24 mouse cellular contexts compared by ENCODE assay signal in genomic region chr3:149306709-149307108, GRCm38 (mm10).
DNase-seq lines count a peak whose midpoint lies in the region; ATAC-seq lines count a peak whose summit lies in the region.
"Had no signal": no experiment of that assay in that cellular context is flagged by ENCODE, and none has a peak within 500 bp of the region (broad histone marks: within the 10 kb centered on the region; RNA-seq: fewer than 3 reads in every experiment).

No protein-coding gene starts in this region.

- peak; percentile 57; the same call in 1 of the 2 replicates for ATAC-seq in forebrain, embryonic 12.5 days (ENCODE audit: low FRiP score)
- no peak for ATAC-seq in forebrain, embryonic 13.5 days
- no peak for ATAC-seq in midbrain, embryonic 13.5 days
- ATAC-seq in embryonic facial prominence, embryonic 14.5 days (ENCODE audit: low read depth), result no peak
- ATAC-seq: activated CD4-positive, CD25-positive, alpha-beta regulatory T cell, adult 4 months; hindbrain, embryonic 16.5 days; inflammation-experienced regulatory T-cells, adult 6 months; intestine, postnatal 0 days; Patski had no signal

- H3K27me3 ChIP-seq in forebrain, embryonic 12.5 days, result no peaks in the 10 kb centered on the region
- no peaks in the 10 kb centered on the region for H3K27me3 ChIP-seq in forebrain, embryonic 13.5 days
- H3K27me3 ChIP-seq in midbrain, embryonic 10.5 days (ENCODE audit: low read depth, poor library complexity, severe bottlenecking), result peaks cover 26% of the 10 kb centered on the region
- H3K27me3 ChIP-seq in midbrain, embryonic 13.5 days, result peaks cover 5% of the 10 kb centered on the region; the same call in 1 of the 2 replicates
- no peaks in the 10 kb centered on the region for H3K27me3 ChIP-seq in embryonic facial prominence, embryonic 14.5 days (replicated peaks; ENCODE audit: control insufficient read depth, insufficient read depth, low read length)
- H3K27me3 ChIP-seq: embryonic facial prominence, embryonic 15.5 days; Patski had no signal

- H3K9me3 ChIP-seq in forebrain, embryonic 12.5 days, result no peaks in the 10 kb centered on the region
- H3K9me3 ChIP-seq in forebrain, embryonic 13.5 days (replicated peaks), result no peaks in the 10 kb centered on the region; the same call in 1 of the 2 replicates
- H3K9me3 ChIP-seq in midbrain, embryonic 10.5 days (replicated peaks), result no peaks in the 10 kb centered on the region
- no peaks in the 10 kb centered on the region for H3K9me3 ChIP-seq in midbrain, embryonic 13.5 days
- no peaks in the 10 kb centered on the region for H3K9me3 ChIP-seq in embryonic facial prominence, embryonic 14.5 days (ENCODE audit: control insufficient read depth, low read length)
- H3K9me3 ChIP-seq: embryonic facial prominence, embryonic 15.5 days had no signal

- H3K27ac ChIP-seq in forebrain, embryonic 12.5 days, result no peak overlapping the region
- no peak overlapping the region for H3K27ac ChIP-seq in forebrain, embryonic 13.5 days
- H3K27ac ChIP-seq in midbrain, embryonic 10.5 days (replicated peaks), result peak overlapping the region; percentile 42; the same call in 1 of the 2 replicates
- H3K27ac ChIP-seq in midbrain, embryonic 13.5 days, result no peak overlapping the region
- no peak overlapping the region for H3K27ac ChIP-seq in embryonic facial prominence, embryonic 14.5 days (replicated peaks; ENCODE audit: low read depth, low read length)
- H3K27ac ChIP-seq: embryonic facial prominence, embryonic 15.5 days; gastrocnemius, adult 2 months; hindbrain, embryonic 12.5 days had no signal

- H3K9ac ChIP-seq in forebrain, embryonic 12.5 days, result no peak overlapping the region
- H3K9ac ChIP-seq in forebrain, embryonic 13.5 days, result no peak overlapping the region
- no peak overlapping the region for H3K9ac ChIP-seq in midbrain, embryonic 13.5 days (replicated peaks)
- H3K9ac ChIP-seq in embryonic facial prominence, embryonic 14.5 days (ENCODE audit: low read depth, low read length), result no peak overlapping the region
- H3K9ac ChIP-seq: embryonic facial prominence, embryonic 15.5 days; hindbrain, embryonic 12.5 days had no signal

- no peak overlapping the region for H3K4me2 ChIP-seq in forebrain, embryonic 12.5 days
- no peak overlapping the region for H3K4me2 ChIP-seq in forebrain, embryonic 13.5 days
- H3K4me2 ChIP-seq in midbrain, embryonic 13.5 days (replicated peaks), result no peak overlapping the region
- H3K4me2 ChIP-seq in embryonic facial prominence, embryonic 14.5 days (ENCODE audit: low read depth, low read length), result no peak overlapping the region
- H3K4me2 ChIP-seq: embryonic facial prominence, embryonic 15.5 days; hindbrain, embryonic 12.5 days had no signal

- WGBS in forebrain, embryonic 12.5 days, result 19% methylated on average over 3 of the region's 3 CpGs
- WGBS in forebrain, embryonic 13.5 days, result 15% methylated on average over 3 of the region's 3 CpGs
- WGBS in midbrain, embryonic 10.5 days, result 37% methylated on average over 3 of the region's 3 CpGs
- WGBS in midbrain, embryonic 13.5 days, result 29% methylated on average over 3 of the region's 3 CpGs
- 50% methylated on average over 3 of the region's 3 CpGs for WGBS in embryonic facial prominence, embryonic 14.5 days

- no peaks in the 10 kb centered on the region for H3K36me3 ChIP-seq in forebrain, embryonic 12.5 days (replicated peaks)
- no peaks in the 10 kb centered on the region for H3K36me3 ChIP-seq in forebrain, embryonic 13.5 days (ENCODE audit: poor library complexity, severe bottlenecking)
- no peaks in the 10 kb centered on the region for H3K36me3 ChIP-seq in midbrain, embryonic 10.5 days
- H3K36me3 ChIP-seq in midbrain, embryonic 13.5 days, result no peaks in the 10 kb centered on the region
- H3K36me3 ChIP-seq in embryonic facial prominence, embryonic 14.5 days (ENCODE audit: control insufficient read depth, insufficient read depth, low read length), result no peaks in the 10 kb centered on the region
- H3K36me3 ChIP-seq: embryonic facial prominence, embryonic 15.5 days; hindbrain, embryonic 12.5 days had no signal

- H3K4me3 ChIP-seq in forebrain, embryonic 12.5 days (replicated peaks), result no peak overlapping the region
- H3K4me3 ChIP-seq in forebrain, embryonic 13.5 days, result no peak overlapping the region
- no peak overlapping the region for H3K4me3 ChIP-seq in midbrain, embryonic 10.5 days
- no peak overlapping the region for H3K4me3 ChIP-seq in midbrain, embryonic 13.5 days (replicated peaks)
- no peak overlapping the region for H3K4me3 ChIP-seq in embryonic facial prominence, embryonic 14.5 days (ENCODE audit: low read depth, low read length)
- H3K4me3 ChIP-seq: embryonic facial prominence, embryonic 15.5 days; erythroblast, embryonic 14.5 days; gastrocnemius, adult 2 months; hindbrain, embryonic 12.5 days had no signal

- DNase-seq in embryo, embryonic 11 days, result peak; percentile 27
- DNase-seq in embryo, embryonic 10 days (ENCODE audit: low spot score), result no peak
- no peak for DNase-seq in midbrain, embryonic 10.5 days (ENCODE audit: low spot score)
- DNase-seq in embryonic facial prominence, embryonic 14.5 days (ENCODE audit: low spot score), result peak; percentile 22
- no peak for DNase-seq in spleen, postnatal 10 days (ENCODE audit: low spot score in 2 of 2)
- DNase-seq: adrenal gland, postnatal 14 days; cerebellum, adult 11-12 months; cerebellum, adult 9-10 months; cerebellum, postnatal 25 days; gastrocnemius, adult 2 months; gastrocnemius, postnatal 25 days; heart, postnatal 10 days; heart, postnatal 4 days had no signal

- peaks cover 20% of the 10 kb centered on the region for H3K4me1 ChIP-seq in forebrain, embryonic 12.5 days
- peaks cover 4% of the 10 kb centered on the region for H3K4me1 ChIP-seq in forebrain, embryonic 13.5 days
- peaks cover 42% of the 10 kb centered on the region for H3K4me1 ChIP-seq in midbrain, embryonic 10.5 days
- H3K4me1 ChIP-seq in midbrain, embryonic 13.5 days (replicated peaks), result peaks cover 8% of the 10 kb centered on the region
- peaks cover 4% of the 10 kb centered on the region; the same call in 1 of the 2 replicates for H3K4me1 ChIP-seq in embryonic facial prominence, embryonic 14.5 days (ENCODE audit: control insufficient read depth, insufficient read depth, low read length)

Comparison
In these comparisons a context has a peak if more than half of its experiments do, and no peak if none do; other contexts are left out.
1. DNase-seq: peak in embryo, embryonic 11 days (single experiment) and embryonic facial prominence, embryonic 14.5 days (single experiment); none in embryo, embryonic 10 days (single experiment), midbrain, embryonic 10.5 days (single experiment) and spleen, postnatal 10 days (0 of 2).